Mouse (Mus musculus): Measurements from ENCODE around the gene Ube2r2.

- TF ChIP-seq CTCF (IDR thresholded peaks at IDR 0.05; ENCODE audit: low read depth), result no peak
- TF ChIP-seq EP300 (IDR thresholded peaks at IDR 0.05; ENCODE audit: low read depth), result no peak
Measured at GRCm38 (mm10) chr4:41089189-41089588, 46.4 kb upstream of the Ube2r2 start.
